Mouse (Mus musculus) embryonic fibroblast, embryonic 13.5 days (primary cell): ENCODE data around the gene Tcam1.

Experiments used
- CTCF ChIP-seq: IDR thresholded peaks from 2 replicates; pipeline ENCODE4 v1.5.1; 2011; ENCODE audit warnings: mild to moderate bottlenecking, control low read depth, low read length, moderate library complexity, borderline replicate concordance; ENCODE audit not compliant: insufficient read depth
- POLR2A ChIP-seq: IDR thresholded peaks from 2 replicates; pipeline ENCODE4 v1.6.1; 2011; ENCODE audit warnings: low read depth, mild to moderate bottlenecking, control low read depth, low read length, moderate library complexity

GRCm38 (mm10) chr11:106256775-106257174 is 19.7 kb upstream of the Tcam1 start:
- no peak for TF ChIP-seq CTCF
- no peak for TF ChIP-seq POLR2A
